Mouse (Mus musculus): ENCODE measurements around the gene Tmem201. TPM values are rescaled to one million over a fixed set of nuclear protein-coding genes. Genes with fewer than 3 reads are reported as not detected.

Tmem201 gene
- polyA plus RNA-seq, 1 experiment from 2014 or later: 42.5 TPM

DNA sequence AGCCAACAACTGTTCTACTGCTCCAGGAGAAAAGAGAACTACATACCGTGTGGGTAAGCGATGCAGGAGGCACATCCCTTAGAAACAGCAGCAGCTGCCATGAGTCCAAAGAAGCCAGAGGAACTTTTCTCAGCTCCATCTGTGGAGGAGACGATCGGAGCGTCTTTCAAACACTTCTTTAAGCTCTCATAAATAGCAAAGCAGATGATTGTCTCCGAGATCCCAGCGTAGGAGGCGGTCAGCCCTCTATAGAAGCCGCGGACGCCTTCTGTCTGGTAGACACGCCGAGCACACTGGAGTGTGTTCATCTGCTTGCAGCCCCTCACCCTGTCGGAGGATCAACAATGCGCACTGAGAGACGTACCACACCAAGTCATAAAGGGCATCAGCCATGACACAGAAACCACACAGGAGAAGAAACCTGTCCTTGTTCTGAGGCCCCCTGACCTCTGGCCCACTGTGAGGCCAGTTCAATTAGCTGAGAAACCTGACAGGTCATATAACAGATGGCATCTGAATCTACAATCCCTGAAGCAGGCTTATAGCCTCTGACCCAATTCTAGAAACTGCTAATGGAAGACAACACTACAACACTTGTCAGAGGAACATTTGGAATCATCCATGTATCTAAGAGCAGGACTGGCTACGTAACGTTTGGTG, 11.3 kb upstream of the Tmem201 start:
- H3K4me3 ChIP-seq: no peak overlapping the region
- 91% methylated on average over 18 of the region's 18 CpGs for WGBS
- H3K9ac ChIP-seq: no peak overlapping the region
- H3K27ac ChIP-seq: no peak overlapping the region
- H3K4me1 ChIP-seq (replicated peaks): no peaks in the 10 kb centered on the region
- no peak overlapping the region for H3K4me2 ChIP-seq
- H3K27me3 ChIP-seq: no peaks in the 10 kb centered on the region
- ATAC-seq (replicated peaks; ENCODE audit: insufficient number of reproducible peaks, insufficient read depth, low FRiP score, low read depth): no peak
- peaks cover 8% of the 10 kb centered on the region; the same call in 1 of the 2 replicates for H3K36me3 ChIP-seq
- H3K9me3 ChIP-seq (replicated peaks): no peaks in the 10 kb centered on the region

DNA sequence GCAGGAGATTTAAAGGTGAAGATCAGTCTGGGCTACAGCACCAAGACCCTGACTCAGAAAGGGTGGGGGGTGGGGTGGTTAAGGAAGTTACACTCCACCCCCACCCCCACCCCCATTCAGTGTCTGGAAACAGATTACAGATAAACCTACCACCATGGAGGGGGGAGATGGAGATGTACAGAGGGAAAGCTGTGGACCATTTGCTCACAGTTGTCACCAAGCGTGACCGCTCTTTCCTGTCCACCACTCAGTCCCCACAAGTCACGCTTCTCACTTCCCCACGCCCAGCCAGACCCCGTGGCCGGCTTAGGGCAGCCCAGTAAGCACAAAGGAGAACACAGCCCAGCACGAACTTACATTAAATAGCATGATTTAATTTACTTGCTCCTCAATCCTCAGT, 6.3 kb upstream of the Tmem201 start:
- H3K9me3 ChIP-seq (replicated peaks): no peaks in the 10 kb centered on the region

DNA sequence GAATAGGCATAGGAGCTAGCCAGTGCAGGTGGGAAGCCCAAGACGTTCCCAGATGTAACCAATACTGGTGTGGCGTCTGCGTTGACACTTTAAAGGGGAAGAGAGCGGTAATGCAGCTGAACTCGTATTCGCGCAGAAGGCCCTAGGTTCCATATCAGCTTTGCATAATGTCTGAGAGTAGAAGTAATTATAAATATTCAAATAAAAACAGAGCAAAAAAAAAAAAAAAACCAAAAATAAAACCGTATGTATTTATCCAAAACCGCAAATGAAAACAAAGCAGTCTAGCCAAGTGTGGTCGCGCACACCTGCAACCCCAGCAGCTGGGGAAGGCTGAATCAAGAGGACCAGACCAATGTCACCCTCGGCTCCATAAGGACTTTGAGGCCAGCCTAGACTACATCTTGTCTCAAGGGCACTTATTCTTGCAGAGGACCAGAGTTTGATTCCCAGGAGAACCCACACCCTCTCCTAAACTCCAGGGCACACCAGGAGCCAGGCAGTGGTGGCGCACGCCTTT, 4.2 kb upstream of the Tmem201 start:
- no peak overlapping the region for H3K27ac ChIP-seq
- no peaks in the 10 kb centered on the region for H3K27me3 ChIP-seq
- peaks cover 5% of the 10 kb centered on the region; the same call in 1 of the 2 replicates for H3K36me3 ChIP-seq
- H3K4me2 ChIP-seq: no peak overlapping the region
- no peak for ATAC-seq (replicated peaks; ENCODE audit: insufficient number of reproducible peaks, insufficient read depth, low FRiP score, low read depth)
- peaks cover 5% of the 10 kb centered on the region for H3K4me1 ChIP-seq (replicated peaks)
- no peak overlapping the region for H3K9ac ChIP-seq
- H3K4me3 ChIP-seq: no peak overlapping the region
- H3K9me3 ChIP-seq (replicated peaks): no peaks in the 10 kb centered on the region
- 93% methylated on average over 14 of the region's 14 CpGs for WGBS

More for the DNA sequence above, 6.3 kb upstream of the Tmem201 start:
- Histone ChIP-seq H3K27me3 (no peaks in the 10 kb centered on the region), H3K27ac (no peak overlapping the region), H3K9ac (no peak overlapping the region), H3K4me2 (no peak overlapping the region), H3K4me1 (replicated peaks) (no peaks in the 10 kb centered on the region), H3K4me3 (no peak overlapping the region), H3K36me3 (peaks cover 8% of the 10 kb centered on the region)
- WGBS: 76% methylated on average over 7 of the region's 7 CpGs
- ATAC-seq (replicated peaks; ENCODE audit: insufficient number of reproducible peaks, insufficient read depth, low FRiP score, low read depth): no peak

DNA sequence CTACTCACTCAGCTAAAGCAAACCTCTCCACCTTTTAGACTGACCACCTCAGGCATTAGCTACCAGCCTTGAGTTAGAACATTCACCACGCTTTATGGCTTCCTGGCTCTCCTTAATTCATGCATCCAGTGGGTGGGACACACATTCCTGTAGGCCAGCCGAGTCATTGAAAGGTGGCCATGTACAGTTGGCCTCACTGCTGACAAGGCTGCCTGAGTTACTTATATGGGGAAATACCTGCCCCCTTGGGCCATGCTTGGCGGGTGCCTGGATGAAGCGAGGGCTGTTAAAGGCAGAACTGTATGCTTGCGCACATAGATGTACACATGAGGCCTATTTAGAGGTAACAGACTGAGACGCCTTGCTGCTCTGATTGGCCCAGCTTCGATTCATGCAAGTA, 2.5 kb upstream of the Tmem201 start:
- Histone ChIP-seq H3K4me3 (no peak overlapping the region), H3K4me1 (replicated peaks) (peaks cover 23% of the 10 kb centered on the region), H3K27ac (no peak overlapping the region), H3K27me3 (no peaks in the 10 kb centered on the region), H3K9ac (no peak overlapping the region), H3K36me3 (no peaks in the 10 kb centered on the region; the same call in 1 of the 2 replicates), H3K4me2 (no peak overlapping the region), H3K9me3 (replicated peaks) (no peaks in the 10 kb centered on the region)
- WGBS: 83% methylated on average over 7 of the region's 7 CpGs
- no peak for ATAC-seq (replicated peaks; ENCODE audit: insufficient number of reproducible peaks, insufficient read depth, low FRiP score, low read depth)

DNA sequence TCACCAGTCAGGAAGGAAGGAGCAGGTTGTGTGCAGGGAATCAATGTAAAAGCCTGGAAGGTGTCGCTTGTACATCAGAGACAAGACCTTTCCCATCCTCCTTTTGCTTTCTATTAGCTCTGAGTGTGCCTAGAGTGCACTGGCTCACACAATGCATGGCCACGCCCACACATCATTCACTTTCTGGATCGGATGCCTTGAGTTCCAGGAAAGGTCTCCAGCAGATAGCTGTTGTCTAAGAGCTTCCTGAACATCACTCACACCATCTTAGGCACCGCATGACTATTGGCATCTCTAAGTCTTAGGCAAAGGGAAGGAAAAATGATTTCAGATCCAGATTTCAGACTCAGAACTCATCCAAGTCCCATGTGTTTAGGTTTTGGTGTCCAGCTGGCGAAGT, 1.6 kb upstream of the Tmem201 start:
- no peak for ATAC-seq (replicated peaks; ENCODE audit: insufficient number of reproducible peaks, insufficient read depth, low FRiP score, low read depth)
- WGBS: 64% methylated on average over 5 of the region's 5 CpGs
- H3K9ac ChIP-seq: no peak overlapping the region

DNA sequence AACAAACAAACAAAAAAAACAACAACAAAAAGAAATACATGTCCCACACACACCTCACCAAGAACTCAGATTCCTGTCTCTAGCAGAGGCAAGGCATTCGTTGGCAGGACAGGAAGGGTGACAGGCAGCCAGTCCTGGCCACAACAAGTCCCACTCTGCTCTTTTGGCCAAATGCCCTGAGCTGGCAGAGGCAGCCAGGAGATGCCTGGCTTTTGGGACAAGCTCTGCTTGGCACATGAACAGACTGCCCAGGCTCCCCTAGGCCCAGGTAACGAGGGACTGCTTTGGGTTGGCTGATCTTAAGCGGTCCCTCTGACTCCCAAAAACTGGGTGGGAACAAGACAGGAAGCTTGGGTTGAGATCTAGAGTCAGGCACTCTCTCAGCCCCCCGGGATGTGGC, 1.3 kb downstream of the Tmem201 start:
- WGBS: 20% methylated on average over 4 of the region's 4 CpGs
- peak overlapping the region; percentile 85 for H3K27ac ChIP-seq
- no peak for ATAC-seq (replicated peaks; ENCODE audit: insufficient number of reproducible peaks, insufficient read depth, low FRiP score, low read depth)

More for the DNA sequence above, 1.6 kb upstream of the Tmem201 start:
- H3K9me3 ChIP-seq (replicated peaks): no peaks in the 10 kb centered on the region
- no peak overlapping the region for H3K27ac ChIP-seq
- H3K27me3 ChIP-seq: no peaks in the 10 kb centered on the region
- H3K4me1 ChIP-seq (replicated peaks): peaks cover 31% of the 10 kb centered on the region
- H3K4me2 ChIP-seq: no peak overlapping the region
- no peaks in the 10 kb centered on the region; the same call in 1 of the 2 replicates for H3K36me3 ChIP-seq
- no peak overlapping the region for H3K4me3 ChIP-seq

DNA sequence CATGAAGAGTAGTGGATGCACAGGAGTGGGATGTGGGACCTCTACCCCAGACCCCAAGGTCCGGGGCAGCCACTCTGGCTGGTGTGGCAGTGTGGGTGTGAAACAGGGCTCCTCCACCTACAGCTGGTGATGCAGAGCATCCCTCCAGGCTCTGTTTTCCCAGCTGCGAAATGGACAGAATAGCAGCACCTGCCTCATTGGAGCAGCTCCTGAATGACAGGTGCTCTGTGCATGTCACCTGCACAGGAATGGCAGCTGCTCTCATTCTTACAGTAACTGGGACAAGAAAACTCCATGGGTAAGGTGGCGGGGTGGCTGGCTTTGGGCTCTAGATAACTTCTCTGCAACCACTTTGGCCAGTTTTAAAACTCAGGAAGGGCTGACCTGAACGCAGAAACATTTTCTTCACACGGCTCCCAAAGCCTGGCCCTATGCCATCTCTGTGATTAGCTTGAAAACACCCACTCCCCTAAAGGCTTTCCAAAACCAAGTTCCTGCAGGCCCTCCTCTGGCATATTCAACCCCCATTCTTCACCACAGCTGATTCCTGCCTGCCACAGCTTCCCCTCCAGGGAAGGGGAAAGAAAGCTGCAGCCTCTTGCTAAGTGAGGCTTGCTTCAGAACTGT, 2.1 kb downstream of the Tmem201 start:
- H3K9ac ChIP-seq: 0 out of 2 replicates have a peak overlapping the region, but pooled peaks have one; percentile 86
- H3K27me3 ChIP-seq: no peaks in the 10 kb centered on the region
- peak overlapping the region; percentile 89 for H3K4me2 ChIP-seq
- H3K27ac ChIP-seq: no peak overlapping the region; the same call in 1 of the 2 replicates
- no peak for ATAC-seq (replicated peaks; ENCODE audit: insufficient number of reproducible peaks, insufficient read depth, low FRiP score, low read depth)
- H3K36me3 ChIP-seq: peaks cover 4% of the 10 kb centered on the region; the same call in 1 of the 2 replicates
- peak overlapping the region; percentile 85; the same call in 1 of the 2 replicates for H3K4me3 ChIP-seq
- 55% methylated on average over 5 of the region's 5 CpGs for WGBS
- H3K4me1 ChIP-seq (replicated peaks): peaks cover 67% of the 10 kb centered on the region
- H3K9me3 ChIP-seq (replicated peaks): no peaks in the 10 kb centered on the region

More for the DNA sequence above, 1.3 kb downstream of the Tmem201 start:
- Histone ChIP-seq H3K4me1 (replicated peaks) (peaks cover 59% of the 10 kb centered on the region), H3K27me3 (no peaks in the 10 kb centered on the region), H3K9ac (peak overlapping the region; percentile 86), H3K4me3 (peak overlapping the region; percentile 85), H3K9me3 (replicated peaks) (no peaks in the 10 kb centered on the region), H3K4me2 (peak overlapping the region; percentile 89), H3K36me3 (no peaks in the 10 kb centered on the region)

DNA sequence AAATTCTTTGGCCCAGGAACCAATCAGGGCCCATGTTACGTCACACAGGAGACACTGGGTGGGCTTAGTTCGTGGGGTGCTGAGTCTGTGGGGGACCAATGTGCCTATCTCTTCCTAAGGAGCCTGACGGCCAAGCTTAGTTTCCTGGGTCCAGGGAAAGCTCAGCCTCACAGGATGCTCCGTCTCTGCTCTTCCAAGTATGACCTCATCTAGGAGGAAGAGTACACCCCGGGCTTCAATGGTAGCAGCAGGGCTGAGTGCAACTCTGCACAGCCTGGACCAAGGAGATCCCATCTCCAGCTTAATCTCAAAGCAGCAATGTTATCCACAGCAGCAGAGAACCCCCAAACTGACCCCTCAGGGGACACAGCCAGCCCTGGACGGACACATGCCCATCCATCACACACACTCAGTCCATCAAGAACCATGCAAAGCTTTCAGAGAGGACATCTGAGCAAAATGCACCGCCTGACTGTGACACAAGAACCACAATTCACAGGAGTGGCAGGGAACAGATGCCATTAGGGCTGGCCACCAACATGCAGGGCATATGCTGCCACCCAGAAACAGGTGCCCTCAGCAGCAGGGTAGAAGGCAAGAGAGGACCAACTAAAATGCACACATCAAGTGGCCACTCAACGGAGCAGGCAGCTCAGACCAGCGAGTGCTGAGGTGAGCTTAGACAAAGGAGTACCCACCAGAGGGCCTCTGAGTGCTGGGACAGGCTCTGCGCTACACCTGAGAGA, 2.9 kb downstream of the Tmem201 start:
- H3K36me3 ChIP-seq: peaks cover 9% of the 10 kb centered on the region; the same call in 1 of the 2 replicates
- H3K4me3 ChIP-seq: no peak overlapping the region
- H3K9me3 ChIP-seq (replicated peaks): no peaks in the 10 kb centered on the region
- H3K27me3 ChIP-seq: no peaks in the 10 kb centered on the region
- WGBS: 66% methylated on average over 10 of the region's 10 CpGs
- no peak overlapping the region for H3K4me2 ChIP-seq
- H3K27ac ChIP-seq: peak overlapping the region; percentile 58
- H3K9ac ChIP-seq: no peak overlapping the region
- peaks cover 69% of the 10 kb centered on the region for H3K4me1 ChIP-seq (replicated peaks)
- no peak for ATAC-seq (replicated peaks; ENCODE audit: insufficient number of reproducible peaks, insufficient read depth, low FRiP score, low read depth)

DNA sequence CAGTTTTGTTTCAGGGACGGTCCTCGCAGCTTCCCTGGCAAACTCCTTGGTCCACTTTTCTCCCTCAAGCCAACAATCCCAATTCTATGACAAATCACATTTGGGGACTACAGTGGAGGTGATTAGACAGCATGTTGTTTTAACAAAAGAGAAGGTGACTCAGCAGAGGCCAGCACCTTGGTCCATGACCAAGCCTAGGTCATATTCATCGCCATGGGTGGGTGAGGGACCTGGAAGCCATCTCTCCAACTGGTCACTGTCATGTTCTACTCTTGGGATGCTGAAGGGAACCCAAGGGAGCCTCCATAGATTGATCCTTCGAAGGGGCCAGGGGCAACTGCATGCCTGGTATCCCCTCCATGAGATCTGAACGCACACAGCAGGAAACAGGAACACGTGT, 3.6 kb downstream of the Tmem201 start:
- H3K9ac ChIP-seq: no peak overlapping the region
- peak overlapping the region; percentile 58 for H3K27ac ChIP-seq
- no peak overlapping the region for H3K4me3 ChIP-seq
- H3K4me1 ChIP-seq (replicated peaks): peaks cover 72% of the 10 kb centered on the region
- H3K27me3 ChIP-seq: no peaks in the 10 kb centered on the region
- WGBS: 81% methylated on average over 6 of the region's 6 CpGs
- H3K4me2 ChIP-seq: no peak overlapping the region
- peaks cover 16% of the 10 kb centered on the region for H3K36me3 ChIP-seq
- ATAC-seq (replicated peaks; ENCODE audit: insufficient number of reproducible peaks, insufficient read depth, low FRiP score, low read depth): no peak
- no peaks in the 10 kb centered on the region for H3K9me3 ChIP-seq (replicated peaks)

DNA sequence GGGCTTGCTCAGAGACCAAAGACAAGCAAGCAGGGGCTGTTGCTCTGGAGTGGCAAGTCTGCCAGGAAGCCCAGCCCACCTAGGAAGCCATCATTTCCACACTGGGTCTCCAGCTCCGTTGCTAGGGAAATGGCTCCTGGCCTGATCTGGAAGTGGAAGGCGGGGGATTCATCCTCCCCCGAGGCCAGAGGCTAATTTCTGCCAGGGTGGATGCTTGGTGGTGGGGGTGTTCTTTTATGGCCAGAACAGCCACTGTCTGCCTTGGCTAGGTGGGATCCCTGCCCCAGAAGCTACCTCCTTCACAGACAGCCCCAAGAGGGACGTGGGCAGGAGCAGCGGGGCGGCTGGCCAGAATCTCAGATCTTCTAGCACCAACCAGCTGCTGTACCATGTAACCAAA, 4.1 kb downstream of the Tmem201 start:
- Histone ChIP-seq H3K9me3 (replicated peaks) (no peaks in the 10 kb centered on the region), H3K4me2 (no peak overlapping the region), H3K4me1 (replicated peaks) (peaks cover 76% of the 10 kb centered on the region), H3K9ac (no peak overlapping the region), H3K4me3 (no peak overlapping the region), H3K36me3 (peaks cover 21% of the 10 kb centered on the region), H3K27ac (peak overlapping the region; percentile 58), H3K27me3 (no peaks in the 10 kb centered on the region)
- 52% methylated on average over 6 of the region's 6 CpGs for WGBS
- no peak for ATAC-seq (replicated peaks; ENCODE audit: insufficient number of reproducible peaks, insufficient read depth, low FRiP score, low read depth)

DNA sequence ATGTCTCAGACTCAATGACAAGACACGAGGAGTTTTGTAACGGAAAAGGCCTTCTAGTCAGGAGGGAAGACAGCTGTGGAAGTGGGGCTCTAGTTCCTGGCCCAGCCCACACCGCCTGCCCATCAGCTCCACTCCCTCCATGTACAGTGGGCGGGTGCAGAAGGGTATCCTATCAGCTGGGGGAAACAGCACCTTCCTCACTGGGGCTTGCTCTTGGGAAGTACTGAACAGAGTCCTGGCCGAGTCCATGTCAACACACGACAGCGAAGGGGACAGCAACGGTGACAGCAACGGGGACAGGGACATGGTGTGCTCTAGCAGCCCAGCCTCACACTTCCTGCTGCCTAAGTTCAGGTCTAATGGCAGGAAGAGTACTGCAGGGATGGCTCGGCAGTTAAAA, 5.0 kb downstream of the Tmem201 start:
- H3K4me3 ChIP-seq: no peak overlapping the region
- 50% methylated on average over 10 of the region's 10 CpGs for WGBS
- no peaks in the 10 kb centered on the region for H3K9me3 ChIP-seq (replicated peaks)
- H3K36me3 ChIP-seq: peaks cover 27% of the 10 kb centered on the region
- ATAC-seq (replicated peaks; ENCODE audit: insufficient number of reproducible peaks, insufficient read depth, low FRiP score, low read depth): no peak
- peaks cover 74% of the 10 kb centered on the region for H3K4me1 ChIP-seq (replicated peaks)
- H3K9ac ChIP-seq: no peak overlapping the region
- no peak overlapping the region for H3K4me2 ChIP-seq
- peak overlapping the region; percentile 58 for H3K27ac ChIP-seq
- no peaks in the 10 kb centered on the region for H3K27me3 ChIP-seq

All from heart, embryonic 15.5 days (tissue).